Mouse (Mus musculus) ES-E14 (cell line): Measurements from ENCODE around the gene Ext2.

ENCODE experiments used
- CHD2 ChIP-seq: IDR thresholded peaks from 2 replicates; pipeline ENCODE4 v1.6.1; 2014; ENCODE audit warnings: mild to moderate bottlenecking, low read depth, low read length, inconsistent platforms
- HCFC1 ChIP-seq: IDR thresholded peaks from 2 replicates; pipeline ENCODE4 v1.6.1; 2012; ENCODE audit warnings: low read length, inconsistent platforms, borderline replicate concordance; ENCODE audit not compliant: insufficient read depth
- ZC3H11A ChIP-seq: IDR thresholded peaks from 2 replicates; pipeline ENCODE4 v1.6.1; 2012; ENCODE audit warnings: low read depth, mild to moderate bottlenecking, inconsistent platforms, low read length, borderline replicate concordance
- ZNF384 ChIP-seq: IDR thresholded peaks from 2 replicates; pipeline ENCODE4 v1.6.1; 2012; ENCODE audit warnings: low read depth, low read length, inconsistent platforms

DNA sequence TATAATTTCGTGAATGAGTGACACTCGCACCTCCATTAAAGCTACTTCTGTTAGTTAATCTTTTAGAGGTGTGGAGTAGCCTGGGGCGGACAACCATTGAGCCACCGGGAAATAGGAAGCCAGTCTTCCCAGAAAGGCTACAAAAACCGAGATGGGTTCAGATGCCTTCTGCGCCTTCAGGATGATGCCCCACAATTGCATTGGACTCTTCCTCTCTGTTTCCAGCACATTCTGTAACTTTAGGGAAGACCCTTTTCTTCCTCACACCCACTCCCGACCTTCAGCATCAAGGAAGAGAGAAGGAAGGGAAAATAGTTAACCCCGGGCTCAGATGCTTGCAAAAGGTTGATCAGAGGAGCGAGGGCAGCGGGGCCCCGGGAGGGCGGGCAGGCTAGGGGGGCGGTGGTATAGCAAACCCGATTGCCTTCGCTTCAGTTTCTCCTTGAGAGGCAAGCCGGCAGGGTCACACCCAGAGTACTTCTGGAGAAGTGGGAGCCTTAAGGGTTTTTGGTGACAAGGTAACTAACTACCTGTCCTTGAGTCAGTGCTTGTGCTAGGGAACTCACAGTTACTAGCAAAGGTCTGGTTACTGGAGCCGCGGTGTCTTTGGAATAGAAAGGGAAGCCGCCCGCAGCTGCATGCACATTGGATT lies 174.3 kb downstream of the Ext2 start:
- TF ChIP-seq ZNF384 = no peak
- no peak for TF ChIP-seq HCFC1
- TF ChIP-seq ZC3H11A = no peak
- TF ChIP-seq CHD2 = no peak
